Mouse (Mus musculus): ENCODE measurements around the gene March6.
A peak's percentile ranks its signal among the peaks of the same experiment; 100 is the strongest.

The March6 gene

GRCm38 (mm10) chr15:31453098-31453916 lies 77.5 kb downstream of the March6 start, which contains the start of gene Ropn1l:
TSS of gene Ropn1l (minus strand) at chr15:31453737.
- peak; percentile 88 to 91 for DNase-seq (ENCODE audit: low spot score in 2 of 2)

- no peak for DNase-seq (ENCODE audit: low spot score in 2 of 2)
Measured at GRCm38 (mm10) chr15:31452336-31453097, 78.3 kb downstream of the March6 start.

GRCm38 (mm10) chr15:31449772-31450171 lies 81.1 kb downstream of the March6 start:
- DNase-seq (ENCODE audit: low spot score in 2 of 2) = no peak

- peak in 1 of 2 experiments; percentile 75 for DNase-seq (ENCODE audit: low spot score in 2 of 2)
Measured at GRCm38 (mm10) chr15:31447121-31447520, 83.7 kb downstream of the March6 start.

GRCm38 (mm10) chr15:31442698-31443097 lies 88.2 kb downstream of the March6 start:
- no peak for DNase-seq (ENCODE audit: low spot score in 2 of 2)

GRCm38 (mm10) chr15:31441996-31442395 lies 88.9 kb downstream of the March6 start:
- DNase-seq (ENCODE audit: low spot score in 2 of 2) = no peak

GRCm38 (mm10) chr15:31436811-31437210 lies 94.0 kb downstream of the March6 start:
- DNase-seq (ENCODE audit: low spot score in 2 of 2) = no peak

GRCm38 (mm10) chr15:31436083-31436482 lies 94.8 kb downstream of the March6 start:
- no peak for DNase-seq (ENCODE audit: low spot score in 2 of 2)

GRCm38 (mm10) chr15:31433768-31434167 lies 97.1 kb downstream of the March6 start:
- DNase-seq (ENCODE audit: low spot score in 2 of 2) = no peak

GRCm38 (mm10) chr15:31431847-31432246 lies 99.0 kb downstream of the March6 start:
- DNase-seq (ENCODE audit: low spot score in 2 of 2) = no peak

GRCm38 (mm10) chr15:31430014-31430413 lies 100.8 kb downstream of the March6 start:
- DNase-seq (ENCODE audit: low spot score in 2 of 2) = no peak

- no peak for DNase-seq (ENCODE audit: low spot score in 2 of 2)
Measured at GRCm38 (mm10) chr15:31429429-31429828, 101.4 kb downstream of the March6 start.

- DNase-seq (ENCODE audit: low spot score in 2 of 2) = peak; percentile 69 to 88
Measured at GRCm38 (mm10) chr15:31428571-31428970, 102.3 kb downstream of the March6 start.

- DNase-seq (ENCODE audit: low spot score in 2 of 2) = no peak
Measured at GRCm38 (mm10) chr15:31427390-31427789, 103.5 kb downstream of the March6 start.

GRCm38 (mm10) chr15:31426066-31426706 lies 104.7 kb downstream of the March6 start:
- DNase-seq (ENCODE audit: low spot score in 2 of 2) = no peak

GRCm38 (mm10) chr15:31422649-31423369 lies 108.0 kb downstream of the March6 start:
- DNase-seq (ENCODE audit: low spot score in 2 of 2) = peak; percentile 38 to 55

- DNase-seq (ENCODE audit: low spot score in 2 of 2) = no peak
Measured at GRCm38 (mm10) chr15:31419037-31419436, 111.8 kb downstream of the March6 start.

- no peak for DNase-seq (ENCODE audit: low spot score in 2 of 2)
Measured at GRCm38 (mm10) chr15:31418686-31419024, 112.2 kb downstream of the March6 start.

GRCm38 (mm10) chr15:31417796-31418685 lies 112.8 kb downstream of the March6 start:
- peak; percentile 77 to 86 for DNase-seq (ENCODE audit: low spot score in 2 of 2)

GRCm38 (mm10) chr15:31417409-31417795 lies 113.5 kb downstream of the March6 start:
- no peak for DNase-seq (ENCODE audit: low spot score in 2 of 2)

GRCm38 (mm10) chr15:31415181-31415580 lies 115.7 kb downstream of the March6 start:
- no peak for DNase-seq (ENCODE audit: low spot score in 2 of 2)

Measured in frontal cortex, postnatal 36 days (tissue).